Mouse (Mus musculus) intestine, embryonic 15.5 days (tissue): ENCODE data around the gene Cep78. TPM values are rescaled to one million over a fixed set of nuclear protein-coding genes. Genes with fewer than 3 reads are reported as not detected.

Experiments used
- ATAC-seq: fragments of 200-750 bp; cut with Nextera tagmentation; 2 replicates; pipeline ENCODE4 v1.8.0; 2017; ENCODE audit warnings: moderate TSS enrichment, moderate library complexity
- H3K27ac ChIP-seq: fragments of 300-500 bp; sonication (generic); 2 replicates; pipeline ENCODE4 v1.5.1; 2015; ENCODE audit warnings: mild to moderate bottlenecking, inconsistent platforms
- H3K27me3 ChIP-seq: fragments of 300-500 bp; sonication (generic); replicated peaks from 2 replicates; pipeline ENCODE4 v1.6.1; 2015; ENCODE audit warnings: inconsistent platforms
- H3K36me3 ChIP-seq: fragments of 300-500 bp; sonication (generic); 2 replicates; pipeline ENCODE4 v1.6.1; 2015; ENCODE audit warnings: inconsistent platforms
- H3K4me1 ChIP-seq: fragments of 300-500 bp; sonication (generic); replicated peaks from 2 replicates; pipeline ENCODE4 v1.6.1; 2015; ENCODE audit warnings: inconsistent platforms
- H3K4me2 ChIP-seq: fragments of 300-500 bp; sonication (generic); replicated peaks from 2 replicates; pipeline ENCODE4 v1.6.1; 2015; ENCODE audit warnings: mild to moderate bottlenecking, inconsistent platforms
- H3K4me3 ChIP-seq: fragments of 300-500 bp; sonication (generic); replicated peaks from 2 replicates; pipeline ENCODE4 v1.5.1; 2015; ENCODE audit warnings: inconsistent platforms
- H3K9ac ChIP-seq: fragments of 300-500 bp; sonication (generic); 2 replicates; pipeline ENCODE4 v1.6.1; 2015; ENCODE audit warnings: inconsistent platforms
- H3K9me3 ChIP-seq: fragments of 300-500 bp; sonication (generic); 2 replicates; pipeline ENCODE4 v1.6.1; 2016; ENCODE audit warnings: inconsistent platforms
- WGBS: fragments of 180-500 bp; shearing (Covaris S2); methylation state at CpG from one replicate; pipeline ENCODE4 v1.1.7; 2015; 5-methylcytosine and 5-hydroxymethylcytosine counted together
- polyA plus RNA-seq: library from polyadenylated mRNA; unstranded; fragments of >200 nt; fragmentation: Nextera tagmentation; extraction: Ambion mirVana; gene quantifications from 2 replicates; pipeline ENCODE4 v1.2.1, GENCODE M21; 2015

The Cep78 gene
- polyA plus RNA-seq, 1 experiment from 2014 or later, result 18.5 TPM

GRCm38 (mm10) chr19:15998157-15998556 is 13.4 kb upstream of the Cep78 start:
- Histone ChIP-seq H3K9ac (no peak overlapping the region), H3K4me3 (no peak overlapping the region), H3K27me3 (no peaks in the 10 kb centered on the region), H3K36me3 (no peaks in the 10 kb centered on the region), H3K27ac (no peak overlapping the region), H3K4me2 (no peak overlapping the region), H3K4me1 (no peaks in the 10 kb centered on the region), H3K9me3 (no peaks in the 10 kb centered on the region)
- no peak for ATAC-seq
- WGBS, result 4% methylated on average over 3 of the region's 3 CpGs

DNA sequence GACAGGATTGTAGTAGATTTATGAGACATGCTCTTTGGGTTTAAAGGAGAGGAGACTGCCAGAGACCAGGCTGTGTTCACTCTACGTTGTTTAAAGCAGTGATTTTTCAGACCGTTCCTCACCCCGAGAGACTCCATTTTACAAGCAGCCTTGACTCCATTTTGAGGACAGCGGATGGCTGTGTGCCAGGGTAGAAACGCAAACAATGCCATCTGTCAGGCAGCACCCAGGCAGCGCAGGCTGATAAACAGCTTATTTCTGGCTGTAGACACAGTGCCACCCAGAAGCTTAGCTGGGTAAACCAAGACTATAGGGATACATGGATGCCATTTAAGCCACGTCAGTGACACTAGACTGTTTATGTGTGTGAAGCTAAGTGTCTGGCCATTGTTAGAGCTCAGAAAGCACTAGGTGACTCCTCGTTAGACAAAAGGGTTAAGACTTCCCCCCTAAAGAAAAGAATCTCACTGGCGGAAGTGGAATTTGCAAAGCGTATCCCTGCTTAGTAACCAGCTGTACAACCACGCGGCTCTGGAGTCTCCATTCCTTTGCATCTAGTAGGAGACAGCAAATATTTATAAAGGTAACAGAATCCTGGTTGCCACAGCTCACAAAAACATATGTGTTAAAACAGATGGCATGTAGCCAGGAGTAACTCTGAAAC is 12.2 kb upstream of the Cep78 start:
- peak; percentile 67 for ATAC-seq
- Histone ChIP-seq H3K4me1 (no peaks in the 10 kb centered on the region), H3K4me2 (peak overlapping the region; percentile 50), H3K27me3 (no peaks in the 10 kb centered on the region), H3K9me3 (no peaks in the 10 kb centered on the region), H3K27ac (peak overlapping the region; percentile 17; the same call in 1 of the 2 replicates), H3K9ac (no peak overlapping the region), H3K4me3 (no peak overlapping the region), H3K36me3 (no peaks in the 10 kb centered on the region)
- WGBS, result 32% methylated on average over 12 of the region's 12 CpGs

GRCm38 (mm10) chr19:15990102-15990501 is 5.3 kb upstream of the Cep78 start:
- no peak overlapping the region for H3K9ac ChIP-seq
- no peak for ATAC-seq
- H3K4me2 ChIP-seq, result no peak overlapping the region
- no peaks in the 10 kb centered on the region for H3K27me3 ChIP-seq
- H3K36me3 ChIP-seq, result no peaks in the 10 kb centered on the region
- 86% methylated on average over 1 of the region's 1 CpGs for WGBS
- H3K9me3 ChIP-seq, result no peaks in the 10 kb centered on the region
- no peaks in the 10 kb centered on the region for H3K4me1 ChIP-seq
- H3K4me3 ChIP-seq, result no peak overlapping the region
- no peak overlapping the region for H3K27ac ChIP-seq

DNA sequence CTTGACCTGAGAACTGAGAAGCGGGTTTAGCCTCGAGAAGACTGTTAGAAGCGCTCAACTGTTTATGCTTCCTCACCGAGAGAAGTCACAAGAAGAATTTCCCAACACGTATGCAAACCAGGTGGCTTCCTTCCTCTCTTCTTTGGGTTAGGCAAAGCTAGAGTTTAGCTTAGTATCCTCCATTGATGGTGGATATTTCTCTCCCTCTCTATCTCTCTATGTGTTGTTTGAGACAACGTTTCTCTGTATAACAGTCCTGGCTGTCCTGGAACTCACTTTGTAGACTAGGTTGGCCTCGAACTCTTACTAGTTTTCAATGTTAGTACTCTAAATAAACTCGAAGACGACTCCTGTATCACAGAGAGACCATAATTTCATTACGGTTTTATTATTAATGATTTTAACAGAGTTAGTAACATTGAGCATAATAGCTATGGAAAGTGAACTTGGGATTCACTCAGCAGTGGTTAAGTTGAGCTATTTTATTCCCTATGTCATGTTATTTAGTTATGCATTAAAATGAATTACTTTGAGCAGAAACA is 454 bp upstream of the Cep78 start:
- Histone ChIP-seq H3K4me2 (peak overlapping the region; percentile 85), H3K27ac (0 out of 2 replicates have a peak overlapping the region, but pooled peaks have one; percentile 84), H3K36me3 (no peaks in the 10 kb centered on the region), H3K9me3 (no peaks in the 10 kb centered on the region), H3K4me1 (0 out of 2 replicates have a peak, but pooled peaks cover 7% of the 10 kb centered on the region), H3K9ac (peak overlapping the region; percentile 80; the same call in 1 of the 2 replicates), H3K27me3 (no peaks in the 10 kb centered on the region), H3K4me3 (peak overlapping the region; percentile 85)
- 29% methylated on average over 10 of the region's 10 CpGs for WGBS
- no peak; the same call in 1 of the 2 replicates for ATAC-seq

- no peak for ATAC-seq
- Histone ChIP-seq H3K9ac (peak overlapping the region; percentile 80; the same call in 1 of the 2 replicates), H3K4me2 (peak overlapping the region; percentile 85), H3K27ac (no peak overlapping the region), H3K36me3 (no peaks in the 10 kb centered on the region), H3K4me3 (peak overlapping the region; percentile 85), H3K9me3 (no peaks in the 10 kb centered on the region), H3K4me1 (0 out of 2 replicates have a peak, but pooled peaks cover 7% of the 10 kb centered on the region), H3K27me3 (no peaks in the 10 kb centered on the region)
- WGBS, result 50% methylated on average over 15 of the region's 15 CpGs
Measured at GRCm38 (mm10) chr19:15983739-15984344, 947 bp downstream of the Cep78 start.

DNA sequence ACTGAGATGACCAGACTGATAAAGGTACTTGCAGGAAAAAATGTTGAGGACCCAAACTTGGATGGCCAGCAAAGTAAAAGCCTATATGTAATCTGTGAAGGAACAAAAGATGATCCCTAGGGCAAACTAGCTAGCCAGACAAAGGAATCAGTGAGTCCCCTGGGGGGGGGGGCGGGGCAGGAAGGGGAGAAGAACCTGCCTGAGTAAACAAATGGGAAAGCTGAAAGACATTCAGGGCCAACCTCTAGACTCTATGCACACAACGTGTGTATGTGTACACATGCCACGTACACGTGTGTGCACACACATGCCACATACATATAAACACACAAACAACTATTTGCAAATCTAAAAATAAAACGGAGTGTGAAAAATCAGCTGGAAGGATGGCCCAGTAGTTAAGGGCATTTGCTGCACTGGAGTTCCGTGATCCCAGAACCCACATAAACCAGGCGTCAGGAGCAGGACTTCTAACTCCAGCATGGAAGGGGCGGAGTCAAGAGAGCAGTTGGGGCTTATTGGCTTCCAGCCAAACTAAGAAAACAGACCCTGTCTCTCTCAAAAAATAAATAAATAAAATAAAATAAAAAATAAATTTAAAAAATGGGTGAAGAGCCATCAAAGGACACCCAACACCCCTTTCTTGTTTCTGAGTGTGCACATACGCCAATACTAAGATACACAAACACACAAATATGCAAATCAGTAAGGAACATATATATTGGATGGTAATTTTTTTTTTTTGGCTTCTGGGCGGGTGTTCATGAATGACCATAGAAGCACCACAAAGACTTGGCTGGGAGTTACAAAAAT is 1.7 kb downstream of the Cep78 start:
- Histone ChIP-seq H3K9me3 (no peaks in the 10 kb centered on the region), H3K27ac (no peak overlapping the region), H3K4me1 (0 out of 2 replicates have a peak, but pooled peaks cover 7% of the 10 kb centered on the region), H3K4me2 (no peak overlapping the region), H3K4me3 (no peak overlapping the region), H3K36me3 (no peaks in the 10 kb centered on the region), H3K9ac (no peak overlapping the region), H3K27me3 (no peaks in the 10 kb centered on the region)
- no peak for ATAC-seq
- WGBS, result 57% methylated on average over 10 of the region's 10 CpGs

GRCm38 (mm10) chr19:15981861-15982260 is 2.9 kb downstream of the Cep78 start:
- Histone ChIP-seq H3K4me2 (no peak overlapping the region), H3K4me1 (0 out of 2 replicates have a peak, but pooled peaks cover 7% of the 10 kb centered on the region), H3K27me3 (no peaks in the 10 kb centered on the region), H3K9me3 (no peaks in the 10 kb centered on the region), H3K9ac (no peak overlapping the region), H3K27ac (no peak overlapping the region), H3K4me3 (no peak overlapping the region), H3K36me3 (0 out of 2 replicates have a peak, but pooled peaks cover 3% of the 10 kb centered on the region)
- WGBS, result 43% methylated on average over 4 of the region's 4 CpGs
- no peak for ATAC-seq

DNA sequence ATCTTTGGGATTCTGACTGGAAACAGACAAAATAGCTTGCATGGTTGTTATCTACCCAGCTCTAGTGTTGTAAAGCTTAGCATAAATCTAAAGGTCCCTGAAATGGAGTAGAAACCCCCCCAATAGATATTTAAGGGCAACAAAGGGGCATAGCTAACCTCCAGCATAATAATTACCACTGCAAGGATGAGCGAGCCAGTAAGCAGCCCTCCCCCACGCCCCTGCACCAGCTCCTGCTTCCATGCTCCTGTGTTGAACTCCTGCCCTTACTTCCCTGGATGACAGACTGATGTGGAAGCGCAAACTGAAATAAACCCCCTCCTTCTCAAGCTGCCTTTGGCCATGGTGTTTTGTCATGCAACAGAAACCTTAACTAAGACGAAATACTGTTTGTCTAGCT is 11.4 kb downstream of the Cep78 start:
- H3K27ac ChIP-seq, result no peak overlapping the region
- ATAC-seq, result no peak
- H3K27me3 ChIP-seq, result no peaks in the 10 kb centered on the region
- H3K36me3 ChIP-seq, result 0 out of 2 replicates have a peak, but pooled peaks cover 5% of the 10 kb centered on the region
- no peaks in the 10 kb centered on the region for H3K4me1 ChIP-seq
- no peak overlapping the region for H3K4me2 ChIP-seq
- no peak overlapping the region for H3K4me3 ChIP-seq
- no peak overlapping the region for H3K9ac ChIP-seq
- H3K9me3 ChIP-seq, result no peaks in the 10 kb centered on the region
- 65% methylated on average over 4 of the region's 4 CpGs for WGBS

- Histone ChIP-seq H3K4me2 (no peak overlapping the region), H3K27ac (no peak overlapping the region), H3K4me1 (no peaks in the 10 kb centered on the region), H3K27me3 (no peaks in the 10 kb centered on the region), H3K9me3 (no peaks in the 10 kb centered on the region), H3K9ac (no peak overlapping the region), H3K36me3 (peaks cover 3% of the 10 kb centered on the region; the same call in 1 of the 2 replicates), H3K4me3 (no peak overlapping the region)
- ATAC-seq, result peak; percentile 71
- WGBS, result 57% methylated on average over 3 of the region's 3 CpGs
Measured at GRCm38 (mm10) chr19:15965082-15965481, 19.7 kb downstream of the Cep78 start.

- H3K4me1 ChIP-seq, result no peaks in the 10 kb centered on the region
- H3K27ac ChIP-seq, result no peak overlapping the region
- no peak overlapping the region for H3K4me3 ChIP-seq
- H3K36me3 ChIP-seq, result peaks cover 3% of the 10 kb centered on the region; the same call in 1 of the 2 replicates
- H3K9me3 ChIP-seq, result no peaks in the 10 kb centered on the region
- ATAC-seq, result no peak
- H3K9ac ChIP-seq, result no peak overlapping the region
- H3K4me2 ChIP-seq, result no peak overlapping the region
- WGBS, result 92% methylated on average over 7 of the region's 7 CpGs
- no peaks in the 10 kb centered on the region for H3K27me3 ChIP-seq
Measured at GRCm38 (mm10) chr19:15964533-15964932, 20.3 kb downstream of the Cep78 start.

DNA sequence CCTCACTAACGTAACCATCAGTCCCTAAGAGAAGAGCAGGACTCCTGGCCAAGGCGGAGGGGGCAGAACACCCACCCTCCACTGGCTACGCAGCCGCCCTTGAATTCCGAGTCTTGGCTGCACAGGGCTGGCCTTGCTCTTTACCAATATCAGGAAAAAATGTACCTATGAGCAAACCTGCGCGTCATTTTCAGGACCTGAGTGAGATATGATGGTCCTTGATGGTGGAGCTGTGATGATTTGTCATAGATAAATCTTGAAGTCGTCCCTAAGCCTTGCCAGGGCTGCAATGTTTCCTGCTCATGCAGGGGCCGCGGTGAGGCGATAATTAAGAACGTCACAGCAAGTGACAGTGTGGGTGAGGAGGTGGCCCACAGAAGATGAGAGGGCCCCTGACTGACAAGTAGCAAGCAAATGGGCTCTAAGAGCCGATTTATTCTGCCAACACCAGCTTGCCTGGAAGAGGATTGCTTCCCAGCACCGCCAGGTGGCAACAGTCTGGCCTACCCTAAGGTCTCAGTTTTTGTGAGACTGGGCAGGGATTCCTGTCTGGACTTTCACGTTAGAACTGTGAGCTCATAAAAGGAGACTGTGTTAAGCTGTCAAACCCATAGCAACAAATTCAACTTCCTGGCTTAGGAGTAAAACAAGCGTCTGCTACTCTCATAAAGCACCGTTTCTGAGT is 21.6 kb downstream of the Cep78 start:
- Histone ChIP-seq H3K4me1 (no peaks in the 10 kb centered on the region), H3K9ac (no peak overlapping the region), H3K9me3 (no peaks in the 10 kb centered on the region), H3K27me3 (no peaks in the 10 kb centered on the region), H3K4me2 (no peak overlapping the region), H3K36me3 (no peaks in the 10 kb centered on the region; the same call in 1 of the 2 replicates), H3K27ac (no peak overlapping the region), H3K4me3 (no peak overlapping the region)
- no peak for ATAC-seq
- WGBS, result 84% methylated on average over 17 of the region's 17 CpGs
